Mouse (Mus musculus) ES-E14 (cell line): Measurements from ENCODE around the gene Fh1. TPM values are rescaled to one million over a fixed set of nuclear protein-coding genes. Genes with fewer than 3 reads are reported as not detected.

Experiments used
- DNase-seq: peaks from one replicate; pipeline ENCODE4 v3.0.0-alpha.2; 2013; ENCODE audit warnings: low read depth, low spot score
- H3K27ac ChIP-seq: 2 replicates; pipeline ENCODE4 v1.5.1; 2012; ENCODE audit warnings: low read depth, mild to moderate bottlenecking, low read length, moderate library complexity, mixed read lengths; ENCODE audit not compliant: poor library complexity, insufficient read depth, severe bottlenecking
- H3K36me3 ChIP-seq: 2 replicates; pipeline ENCODE4 v1.6.1; 2012; ENCODE audit warnings: mild to moderate bottlenecking, low read length, moderate library complexity, mixed read lengths; ENCODE audit not compliant: control insufficient read depth, poor library complexity, insufficient read depth, severe bottlenecking
- H3K4me1 ChIP-seq, 2 experiments: fragments of 150-350 bp in 1 of 2; sonication (generic) in 1 of 2; 2 replicates each; pipeline ENCODE4 v1.6.1; 2012; ENCODE audit warnings: low read length in 2 of 2, mild to moderate bottlenecking in 1 of 2, mixed read lengths in 1 of 2; ENCODE audit not compliant: control insufficient read depth in 2 of 2, insufficient read depth in 2 of 2, poor library complexity in 1 of 2
- H3K4me3 ChIP-seq, 2 experiments: fragments of 150-350 bp in 1 of 2; sonication (generic) in 1 of 2; 2 replicates each; pipeline ENCODE4 v1.5.1; 2012; ENCODE audit warnings: low read length in 2 of 2, low read depth in 1 of 2, mild to moderate bottlenecking in 1 of 2, mixed read lengths in 1 of 2; ENCODE audit not compliant: insufficient read depth in 1 of 2, poor library complexity in 1 of 2, severe bottlenecking in 1 of 2
- H3K9ac ChIP-seq: 2 replicates; pipeline ENCODE4 v1.6.1; 2012; ENCODE audit warnings: low read depth, mild to moderate bottlenecking, low read length, mixed read lengths; ENCODE audit not compliant: poor library complexity, insufficient read depth, severe bottlenecking
- H3K9me3 ChIP-seq: fragments of 150-350 bp; sonication (generic); 2 replicates; pipeline ENCODE4 v1.6.1; 2012; ENCODE audit warnings: low read depth, mild to moderate bottlenecking, low read length; ENCODE audit not compliant: control insufficient read depth, insufficient read depth
- CHD2 ChIP-seq: IDR thresholded peaks from 2 replicates; pipeline ENCODE4 v1.6.1; 2014; ENCODE audit warnings: mild to moderate bottlenecking, low read depth, low read length, inconsistent platforms
- HCFC1 ChIP-seq: IDR thresholded peaks from 2 replicates; pipeline ENCODE4 v1.6.1; 2012; ENCODE audit warnings: low read length, inconsistent platforms, borderline replicate concordance; ENCODE audit not compliant: insufficient read depth
- MAFK ChIP-seq: IDR thresholded peaks from 2 replicates; pipeline ENCODE4 v1.6.1; 2014; ENCODE audit warnings: mild to moderate bottlenecking, low read depth, low read length, inconsistent platforms; ENCODE audit not compliant: insufficient read depth
- ZC3H11A ChIP-seq: IDR thresholded peaks from 2 replicates; pipeline ENCODE4 v1.6.1; 2012; ENCODE audit warnings: low read depth, mild to moderate bottlenecking, inconsistent platforms, low read length, borderline replicate concordance
- ZNF384 ChIP-seq: IDR thresholded peaks from 2 replicates; pipeline ENCODE4 v1.6.1; 2012; ENCODE audit warnings: low read depth, low read length, inconsistent platforms
- in situ Hi-C, 2 experiments: fragments of 600-800 bp; cut with MboI; formaldehyde crosslinking; loops; one replicate each; pipeline ENCODE4 v1.15.1; 2025; ENCODE audit warnings: low sequenced_read_pairs in 2 of 2, inconsistent platforms in 1 of 2; ENCODE audit not compliant: unreplicated experiment in 2 of 2
- total RNA-seq: library from RNA; depleted of rRNA; stranded (reverse); fragments of 300-350 nt; gene quantifications from 2 replicates; pipeline ENCODE4 v1.2.3, GENCODE M21; 2012

Gene Fh1
- total RNA-seq, 1 experiment: 110 TPM

DNA sequence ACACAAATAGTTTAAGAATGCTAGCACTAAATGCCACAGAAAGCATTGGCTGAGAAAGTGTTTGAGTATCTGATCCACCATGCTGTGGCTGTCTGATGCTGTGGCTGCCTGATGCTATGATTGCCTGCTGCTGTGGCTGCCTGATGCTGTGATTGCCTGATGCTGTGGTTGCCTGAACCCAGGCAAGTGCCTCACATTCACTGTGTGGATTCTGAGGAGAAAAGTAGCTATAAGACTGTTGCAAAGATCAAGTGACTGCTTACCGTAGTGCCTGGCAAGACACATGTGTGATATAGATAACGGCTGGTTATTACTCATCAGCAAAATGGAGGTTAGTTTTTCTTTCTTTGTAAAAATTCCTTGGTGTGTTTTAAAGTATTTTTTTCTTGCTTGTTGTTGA is 51.3 kb downstream of the Fh1 start:
- Histone ChIP-seq H3K9ac (no peak overlapping the region), H3K27ac (no peak overlapping the region), H3K9me3 (no peaks in the 10 kb centered on the region), H3K4me3 (no peak overlapping the region), H3K36me3 (no peaks in the 10 kb centered on the region), H3K4me1 (no peaks in the 10 kb centered on the region)
- in situ Hi-C loops: no loop called here
- TF ChIP-seq CHD2 (no peak), MAFK (no peak), ZNF384 (no peak), ZC3H11A (no peak), HCFC1 (no peak)
- DNase-seq: no peak

DNA sequence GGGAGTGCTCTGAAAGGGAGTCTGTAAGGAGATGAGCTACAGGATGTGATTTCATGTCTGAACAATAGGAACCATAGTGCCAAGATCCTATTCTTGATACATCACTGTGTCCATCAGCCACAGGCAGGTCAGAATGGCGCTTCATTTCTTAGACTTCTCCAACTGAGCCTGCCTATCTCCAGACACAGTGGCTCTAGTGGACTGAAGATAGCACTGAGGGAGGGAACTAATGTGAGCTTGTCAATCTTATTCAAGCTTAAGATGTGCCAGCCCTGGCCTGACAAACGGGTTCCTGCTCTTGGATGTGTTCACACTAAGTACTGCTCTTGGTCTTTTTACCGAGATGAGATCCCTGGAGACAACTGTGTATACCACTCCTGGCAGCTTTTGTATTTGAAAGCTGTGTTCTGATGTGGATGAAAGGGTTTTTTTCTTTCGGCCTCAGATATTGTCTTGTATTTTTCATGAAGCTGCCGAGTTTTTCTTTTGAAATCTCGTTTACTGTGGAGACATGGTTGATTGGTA is 59.8 kb downstream of the Fh1 start:
- H3K4me1 ChIP-seq: no peaks in the 10 kb centered on the region
- no peaks in the 10 kb centered on the region for H3K9me3 ChIP-seq
- DNase-seq: no peak
- H3K9ac ChIP-seq: no peak overlapping the region
- TF ChIP-seq ZNF384 (no peak), CHD2 (no peak), HCFC1 (no peak), MAFK (no peak), ZC3H11A (no peak)
- H3K36me3 ChIP-seq: no peaks in the 10 kb centered on the region
- in situ Hi-C loops: no loop called here
- no peak overlapping the region for H3K4me3 ChIP-seq
- H3K27ac ChIP-seq: no peak overlapping the region

DNA sequence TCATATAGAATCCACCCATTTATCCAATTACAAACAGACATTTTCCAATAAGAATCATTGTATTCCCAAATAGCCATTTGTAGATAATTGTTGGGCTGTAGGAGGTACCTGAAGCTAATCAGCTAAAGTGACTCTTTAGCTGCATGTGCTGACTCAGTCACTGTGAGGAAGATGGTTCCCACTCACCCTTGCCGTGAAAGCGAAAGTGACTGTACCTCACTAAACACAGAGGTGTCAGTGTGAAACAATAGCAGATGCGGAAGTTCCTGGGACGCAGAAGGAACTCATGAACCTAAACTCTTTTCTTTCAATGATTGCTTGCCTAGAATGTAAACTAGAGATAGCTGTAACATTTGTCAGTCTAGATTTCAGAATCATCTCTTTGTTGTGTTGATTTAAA is 61.1 kb downstream of the Fh1 start:
- no peak overlapping the region for H3K9ac ChIP-seq
- TF ChIP-seq HCFC1: no peak
- TF ChIP-seq CHD2: no peak
- TF ChIP-seq ZC3H11A: no peak
- TF ChIP-seq MAFK: no peak
- no peaks in the 10 kb centered on the region for H3K36me3 ChIP-seq
- DNase-seq: no peak
- H3K9me3 ChIP-seq: no peaks in the 10 kb centered on the region
- H3K4me1 ChIP-seq: no peaks in the 10 kb centered on the region
- H3K4me3 ChIP-seq: no peak overlapping the region
- in situ Hi-C loops: no loop called here
- no peak overlapping the region for H3K27ac ChIP-seq

- Histone ChIP-seq H3K4me1 (no peaks in the 10 kb centered on the region), H3K4me3 (no peak overlapping the region), H3K9ac (no peak overlapping the region), H3K9me3 (no peaks in the 10 kb centered on the region), H3K27ac (no peak overlapping the region), H3K36me3 (no peaks in the 10 kb centered on the region)
- no peak for DNase-seq
- TF ChIP-seq HCFC1: no peak
- TF ChIP-seq ZNF384: no peak
- TF ChIP-seq ZC3H11A: no peak
- no peak for TF ChIP-seq CHD2
- TF ChIP-seq MAFK: no peak
- in situ Hi-C loops: no loop called here
Observed at GRCm38 (mm10) chr1:175562379-175562778, 63.1 kb downstream of the Fh1 start.

GRCm38 (mm10) chr1:175561806-175562205 is 63.6 kb downstream of the Fh1 start:
- H3K27ac ChIP-seq: no peak overlapping the region
- in situ Hi-C loops: no loop called here
- no peaks in the 10 kb centered on the region for H3K9me3 ChIP-seq
- H3K4me1 ChIP-seq: no peaks in the 10 kb centered on the region
- H3K9ac ChIP-seq: no peak overlapping the region
- no peak overlapping the region for H3K4me3 ChIP-seq
- DNase-seq: no peak
- no peak for TF ChIP-seq ZNF384
- no peak for TF ChIP-seq ZC3H11A
- TF ChIP-seq MAFK: no peak
- TF ChIP-seq HCFC1: no peak
- TF ChIP-seq CHD2: no peak
- H3K36me3 ChIP-seq: no peaks in the 10 kb centered on the region
